Mouse (Mus musculus): ENCODE measurements around the gene Dok3. TPM values are rescaled to one million over a fixed set of nuclear protein-coding genes. Genes with fewer than 3 reads are reported as not detected.

Gene Dok3
- polyA plus RNA-seq, 1 experiment from 2014 or later, result 5.1 TPM

Small RNA genes lying within 50 kb of the gene (microRNA-seq; reads per million reads assigned to microRNA genes)
- gene Mir6944 (79.7 reads per million, percentile 52 among the genes with 10 or more reads in this experiment), gene Mir6945 (3.1 reads per million, percentile 14 among the genes with 10 or more reads in this experiment)

Other genes starting within 250 kb of the Dok3 start
- gene Prelid1, start 208.8 kb downstream of the Dok3 start, polyA plus RNA-seq (2015; fragmentation: Nextera tagmentation; extraction: Ambion mirVana), result 319 and 320 TPM in 2 replicates
- 91.0 and 92.2 TPM in 2 replicates for gene Rab24, start 207.3 kb downstream of the Dok3 start, polyA plus RNA-seq (2015; fragmentation: Nextera tagmentation; extraction: Ambion mirVana)
- 6.9 and 7.9 TPM in 2 replicates for gene Mxd3, start 199.5 kb downstream of the Dok3 start, polyA plus RNA-seq (2015; fragmentation: Nextera tagmentation; extraction: Ambion mirVana)
- 43.4 and 50.3 TPM in 2 replicates for gene Lman2, start 166.5 kb downstream of the Dok3 start, polyA plus RNA-seq (2015; fragmentation: Nextera tagmentation; extraction: Ambion mirVana)
- 0.34 and 0.62 TPM in 2 replicates for gene Rgs14, start 159.6 kb downstream of the Dok3 start, polyA plus RNA-seq (2015; fragmentation: Nextera tagmentation; extraction: Ambion mirVana)
- not detected in 2 replicates for gene Slc34a1, start 131.1 kb downstream of the Dok3 start, polyA plus RNA-seq (2015; fragmentation: Nextera tagmentation; extraction: Ambion mirVana)
- gene Pfn3, start 114.1 kb downstream of the Dok3 start, polyA plus RNA-seq (2015; fragmentation: Nextera tagmentation; extraction: Ambion mirVana), result 0.57 and 0.98 TPM in 2 replicates
- gene F12, start 102.5 kb downstream of the Dok3 start, polyA plus RNA-seq (2015; fragmentation: Nextera tagmentation; extraction: Ambion mirVana), result 0.31 TPM in 1 of 2 replicates, not detected in the other
- gene Grk6, start 84.2 kb downstream of the Dok3 start, polyA plus RNA-seq (2015; fragmentation: Nextera tagmentation; extraction: Ambion mirVana), result 28.3 and 31.8 TPM in 2 replicates
- 5.0 and 5.6 TPM in 2 replicates for gene Prr7, start 65.0 kb downstream of the Dok3 start, polyA plus RNA-seq (2015; fragmentation: Nextera tagmentation; extraction: Ambion mirVana)
- 617 and 675 TPM in 2 replicates for gene Dbn1, start 41.2 kb downstream of the Dok3 start, polyA plus RNA-seq (2015; fragmentation: Nextera tagmentation; extraction: Ambion mirVana)
- 156 and 158 TPM in 2 replicates for gene Pdlim7, start 15.6 kb downstream of the Dok3 start, polyA plus RNA-seq (2015; fragmentation: Nextera tagmentation; extraction: Ambion mirVana)
- 57.0 and 58.1 TPM in 2 replicates for gene Ddx41, start 7.4 kb upstream of the Dok3 start, polyA plus RNA-seq (2015; fragmentation: Nextera tagmentation; extraction: Ambion mirVana)
- gene Fam193b, start 41.8 kb upstream of the Dok3 start, polyA plus RNA-seq (2015; fragmentation: Nextera tagmentation; extraction: Ambion mirVana), result 48.3 and 56.3 TPM in 2 replicates
- gene Tmed9, start 44.4 kb upstream of the Dok3 start, polyA plus RNA-seq (2015; fragmentation: Nextera tagmentation; extraction: Ambion mirVana), result 109 and 117 TPM in 2 replicates
- gene B4galt7, start 70.6 kb upstream of the Dok3 start, polyA plus RNA-seq (2015; fragmentation: Nextera tagmentation; extraction: Ambion mirVana), result 42.7 and 46.1 TPM in 2 replicates
- gene Caml, start 93.7 kb upstream of the Dok3 start, polyA plus RNA-seq (2015; fragmentation: Nextera tagmentation; extraction: Ambion mirVana), result 102 and 112 TPM in 2 replicates
- 25.7 and 28.3 TPM in 2 replicates for gene Ddx46, start 105.7 kb upstream of the Dok3 start, polyA plus RNA-seq (2015; fragmentation: Nextera tagmentation; extraction: Ambion mirVana)
- 82.3 and 84.5 TPM in 2 replicates for gene B230219D22Rik, start 163.8 kb upstream of the Dok3 start, polyA plus RNA-seq (2015; fragmentation: Nextera tagmentation; extraction: Ambion mirVana)
- 143 and 149 TPM in 2 replicates for gene Txndc15, start 185.4 kb upstream of the Dok3 start, polyA plus RNA-seq (2015; fragmentation: Nextera tagmentation; extraction: Ambion mirVana)
- 17.5 and 20.0 TPM in 2 replicates for gene Pcbd2, start 198.1 kb upstream of the Dok3 start, polyA plus RNA-seq (2015; fragmentation: Nextera tagmentation; extraction: Ambion mirVana)

All from midbrain, embryonic 16.5 days (tissue).